Mouse (Mus musculus): Measurements from ENCODE around the gene Elf1.

The Elf1 gene

DNA sequence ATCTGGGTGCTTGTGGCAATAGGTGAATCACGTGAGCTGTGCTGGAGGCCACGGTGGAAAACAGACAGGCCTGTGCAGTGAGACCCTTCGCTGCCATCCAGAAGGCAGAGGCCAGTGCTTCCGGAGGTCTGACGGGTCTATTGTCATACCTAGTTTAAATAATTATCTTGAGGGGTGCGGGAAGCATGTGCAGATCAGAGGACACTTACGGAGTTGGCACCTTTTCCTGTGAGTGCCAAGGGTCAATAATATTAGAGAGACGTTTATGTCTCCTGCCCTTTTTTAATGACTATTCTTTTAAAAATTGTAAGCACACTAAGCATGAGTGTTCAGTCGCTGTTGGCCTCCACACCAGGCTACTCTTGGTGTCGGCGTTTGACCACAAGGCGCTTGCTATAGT, 8.2 kb downstream of the Elf1 start:
- DNase-seq (ENCODE audit: low spot score in 2 of 2), result no peak

DNA sequence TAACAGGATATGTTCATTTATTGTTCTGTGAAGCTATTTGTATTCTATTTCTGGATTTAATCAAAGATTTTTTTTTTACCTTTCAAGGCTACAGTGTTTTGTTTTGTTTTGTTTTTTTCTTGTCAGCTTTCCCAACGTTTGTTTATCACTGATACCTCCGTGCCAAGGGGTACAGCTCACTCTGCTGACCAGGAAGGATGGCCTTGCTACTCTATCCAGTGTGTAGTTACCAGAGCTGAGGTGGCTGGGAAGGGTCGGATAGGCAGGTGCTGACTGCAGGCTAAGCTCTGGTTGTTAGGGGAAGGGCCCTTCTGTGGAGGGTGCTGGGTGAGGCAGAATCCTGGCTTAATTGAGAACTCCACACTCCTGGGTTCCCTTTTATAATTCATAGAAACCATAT, 9.3 kb downstream of the Elf1 start:
- DNase-seq (ENCODE audit: low spot score in 2 of 2), result no peak

DNA sequence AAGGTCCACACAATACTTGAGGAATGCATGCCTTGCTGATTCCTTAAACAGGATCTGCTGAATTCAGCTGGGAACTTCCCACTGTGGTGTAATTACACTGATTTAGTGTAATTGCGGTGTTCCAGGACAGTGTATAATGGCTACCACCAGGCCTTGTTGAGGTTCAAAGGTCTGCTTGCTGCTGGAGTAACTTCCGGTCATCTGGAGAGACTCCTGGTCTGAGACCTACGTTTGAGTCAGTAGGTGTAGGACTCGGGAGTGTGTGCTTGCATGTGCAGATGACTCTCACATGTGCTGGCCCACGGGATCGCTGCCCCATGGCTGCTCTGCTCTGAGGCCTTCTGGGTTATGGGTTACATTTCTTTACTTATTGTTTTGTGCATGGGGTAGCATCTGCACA, 13.4 kb downstream of the Elf1 start:
- no peak for DNase-seq (ENCODE audit: low spot score in 2 of 2)

DNA sequence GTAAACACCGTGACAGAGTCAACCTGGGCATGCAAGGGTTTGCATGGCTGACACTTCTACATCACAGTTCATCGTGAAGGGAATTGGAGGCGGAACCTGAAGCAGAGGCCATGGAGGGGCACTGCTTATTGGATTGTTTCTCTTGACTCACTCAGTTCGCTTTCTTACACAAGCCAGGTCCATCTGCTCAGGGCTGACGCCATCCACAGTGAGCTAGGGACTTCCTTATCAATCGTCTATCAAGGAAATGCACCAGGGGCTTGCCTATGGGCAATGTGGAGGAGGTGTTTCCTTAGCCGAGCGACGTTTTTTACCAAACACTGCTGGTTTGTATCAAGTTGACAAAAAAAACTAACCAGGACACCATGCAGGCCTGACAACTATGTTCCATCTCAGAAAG, 18.3 kb downstream of the Elf1 start:
- no peak for DNase-seq (ENCODE audit: low spot score in 2 of 2)

DNA sequence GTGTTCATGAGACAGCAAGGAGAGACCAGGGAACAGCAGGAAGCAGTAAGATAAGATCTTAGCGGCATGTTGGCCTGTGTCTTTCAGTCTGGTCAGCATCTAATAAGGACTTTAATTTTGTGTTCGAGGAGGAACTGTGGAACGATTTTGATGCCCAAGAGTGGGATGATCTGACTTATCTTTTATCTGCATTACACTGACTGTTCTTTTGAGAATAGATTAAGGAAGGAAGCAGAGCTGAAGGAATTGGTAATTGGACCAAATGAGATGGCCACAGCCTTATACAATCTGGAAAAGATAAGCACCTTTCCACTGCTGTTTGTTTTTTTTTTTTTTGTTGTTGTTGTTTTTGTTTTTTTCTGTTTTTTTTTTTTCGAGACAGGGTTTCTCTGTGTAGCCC, 19.8 kb downstream of the Elf1 start:
- no peak for DNase-seq (ENCODE audit: low spot score in 2 of 2)

DNA sequence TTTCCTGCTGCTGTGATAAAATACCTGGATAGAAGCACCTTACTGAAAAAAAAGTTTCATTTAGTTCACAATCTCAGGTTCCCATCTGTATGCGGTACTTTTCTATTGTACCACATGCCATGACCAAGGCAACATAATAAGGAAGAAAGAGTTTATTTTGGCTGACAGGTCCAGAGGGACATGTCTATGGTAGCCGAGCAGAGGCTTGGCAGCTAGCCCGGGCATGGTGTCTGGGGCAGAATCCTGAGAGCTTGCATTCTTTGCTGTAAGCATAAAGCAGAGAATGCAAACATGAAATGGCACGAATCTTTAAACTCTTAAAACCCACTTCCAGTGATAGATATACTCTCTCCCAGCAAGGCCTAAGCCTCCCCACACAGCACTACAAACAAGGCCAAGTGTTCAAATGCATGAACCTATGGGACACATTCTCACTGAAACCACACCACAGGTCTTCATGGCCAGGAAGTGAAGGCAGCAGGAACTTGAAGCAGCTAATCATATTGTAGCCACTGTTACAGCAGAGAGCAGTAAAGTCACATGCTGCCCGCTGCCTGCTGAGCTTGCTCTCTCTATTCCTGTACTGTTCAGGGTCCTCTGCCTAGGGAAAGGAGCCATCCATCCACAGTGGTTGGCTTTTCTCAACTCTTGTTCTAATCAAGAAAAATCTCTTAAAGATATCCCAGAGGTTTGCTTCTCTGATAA, 22.5 kb downstream of the Elf1 start:
- DNase-seq (ENCODE audit: low spot score in 2 of 2), result no peak

DNA sequence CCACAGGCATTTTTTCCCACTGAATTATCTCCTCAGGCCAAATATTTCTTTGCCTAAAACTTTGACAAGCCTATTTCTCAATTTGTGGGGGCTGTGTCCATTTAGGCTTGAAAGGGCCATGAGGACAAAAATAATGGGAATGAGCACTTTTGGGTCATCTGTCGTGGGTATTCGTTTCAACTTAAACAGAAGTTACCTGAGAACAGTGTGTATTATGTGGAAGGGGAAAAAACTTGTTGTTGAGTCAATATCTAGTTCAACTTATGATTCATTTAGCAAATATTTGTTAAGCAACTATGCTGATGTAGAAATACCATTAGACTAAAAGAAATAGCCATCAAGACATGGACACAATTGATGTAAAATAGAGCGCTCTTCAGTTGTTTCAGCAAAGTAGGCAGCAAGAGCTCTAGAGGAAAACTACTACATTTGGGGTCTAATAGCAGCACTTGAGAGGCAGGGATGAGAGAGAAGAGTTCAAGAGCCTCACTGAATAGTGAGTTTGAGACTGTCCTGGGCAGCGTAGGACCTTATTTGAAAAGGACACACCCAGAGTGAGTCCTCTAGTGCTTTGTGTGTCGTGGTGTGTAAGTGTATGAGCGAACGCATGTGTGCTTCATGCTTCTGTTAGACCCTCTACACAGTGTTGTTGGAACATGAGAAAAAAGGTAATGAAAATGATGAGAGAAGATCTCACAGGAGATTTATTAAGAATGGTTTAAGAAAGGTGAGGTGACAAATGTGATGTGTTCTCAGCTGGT, 23.4 kb downstream of the Elf1 start:
- no peak for DNase-seq (ENCODE audit: low spot score in 2 of 2)

DNA sequence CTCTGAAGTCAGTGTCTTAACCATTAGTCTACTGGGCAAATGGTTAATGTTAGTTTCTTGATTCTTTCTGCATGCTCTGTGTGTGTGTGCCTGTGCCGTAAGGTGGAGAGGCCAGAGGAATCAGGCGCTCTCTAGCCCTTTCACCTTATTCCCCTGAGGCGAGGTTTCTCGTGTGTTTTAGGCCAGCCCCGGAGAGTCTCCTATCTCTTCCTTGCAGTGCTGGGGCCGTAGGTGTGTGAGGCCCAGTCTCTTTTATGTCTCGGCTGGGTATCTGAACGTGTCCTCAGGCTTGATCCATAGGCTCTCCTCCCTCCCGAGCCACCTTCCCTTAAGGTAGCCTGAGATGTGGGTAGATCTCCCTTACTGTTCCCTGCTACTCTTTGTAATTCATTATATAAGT, 25.2 kb downstream of the Elf1 start:
- no peak for DNase-seq (ENCODE audit: low spot score in 2 of 2)

DNA sequence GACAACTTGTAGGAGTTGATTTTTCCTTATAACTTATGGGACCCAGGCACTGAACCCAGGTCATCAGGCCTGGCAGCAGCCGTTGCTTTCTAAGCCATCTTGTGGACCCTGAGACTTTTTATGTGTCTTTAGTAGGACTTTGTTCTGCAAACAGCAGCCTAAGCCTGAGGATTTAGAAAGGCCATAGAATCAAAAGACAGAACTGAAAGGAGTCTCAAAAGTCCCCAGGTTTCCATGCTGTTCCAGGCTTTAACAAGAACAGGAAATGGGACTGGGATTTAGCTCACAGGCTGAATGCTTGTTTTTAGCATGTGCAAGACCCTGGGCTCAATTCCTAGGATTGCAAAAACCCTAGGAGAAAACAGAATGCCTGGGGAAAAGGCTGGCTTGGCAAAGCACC, 26.9 kb downstream of the Elf1 start:
- no peak for DNase-seq (ENCODE audit: low spot score in 2 of 2)

DNA sequence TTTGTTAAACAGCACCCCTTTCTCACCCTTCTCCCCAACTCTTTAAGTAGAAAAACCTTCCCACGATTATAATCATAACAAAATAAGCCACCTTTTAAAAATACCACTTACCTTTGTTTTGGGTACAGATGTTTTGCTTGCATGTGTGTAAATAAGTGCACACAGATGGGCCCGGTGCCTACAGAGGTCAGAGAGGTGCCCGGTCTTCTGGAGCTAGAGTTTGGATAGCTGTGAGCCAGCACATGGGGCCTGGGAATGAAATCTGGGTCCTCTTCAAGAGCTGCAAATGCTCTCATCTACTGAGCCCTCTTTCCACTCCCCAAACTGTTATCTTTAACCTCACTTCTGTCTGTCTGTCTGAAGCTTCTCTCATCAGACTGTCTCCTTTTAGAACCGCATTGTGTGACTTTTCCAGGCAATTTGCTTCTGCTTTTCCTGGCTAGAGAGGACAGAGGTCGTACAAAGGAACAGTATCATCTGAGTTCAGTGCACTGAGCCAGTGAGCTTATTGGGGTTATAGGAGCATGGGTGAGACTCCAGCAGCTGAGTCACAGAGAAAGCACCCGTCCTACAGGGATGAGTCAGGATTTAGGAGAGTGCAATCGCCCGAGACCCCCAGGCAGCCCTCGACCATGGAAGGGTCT, 27.8 kb downstream of the Elf1 start:
- DNase-seq (ENCODE audit: low spot score in 2 of 2), result no peak

DNA sequence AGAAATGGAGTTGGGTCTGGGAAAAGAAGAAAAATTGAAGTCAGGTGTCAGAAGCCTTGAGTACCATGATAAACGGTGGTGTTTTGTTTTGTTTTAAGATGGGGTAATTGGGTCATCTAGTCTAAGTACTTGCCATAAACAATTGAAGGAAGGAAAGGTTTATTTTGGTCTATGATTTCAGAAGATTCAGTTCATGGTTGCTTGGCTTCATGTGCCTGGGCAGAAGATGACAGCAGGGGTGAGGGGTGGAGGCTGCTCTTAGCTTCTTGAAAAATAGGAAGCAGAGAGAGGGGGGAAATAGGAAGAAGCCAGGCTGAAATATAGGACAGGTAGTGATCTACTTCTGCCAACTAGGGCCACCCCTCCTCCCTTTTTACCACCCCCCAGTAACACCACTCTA, 30.5 kb downstream of the Elf1 start:
- DNase-seq (ENCODE audit: low spot score in 2 of 2), result no peak

DNA sequence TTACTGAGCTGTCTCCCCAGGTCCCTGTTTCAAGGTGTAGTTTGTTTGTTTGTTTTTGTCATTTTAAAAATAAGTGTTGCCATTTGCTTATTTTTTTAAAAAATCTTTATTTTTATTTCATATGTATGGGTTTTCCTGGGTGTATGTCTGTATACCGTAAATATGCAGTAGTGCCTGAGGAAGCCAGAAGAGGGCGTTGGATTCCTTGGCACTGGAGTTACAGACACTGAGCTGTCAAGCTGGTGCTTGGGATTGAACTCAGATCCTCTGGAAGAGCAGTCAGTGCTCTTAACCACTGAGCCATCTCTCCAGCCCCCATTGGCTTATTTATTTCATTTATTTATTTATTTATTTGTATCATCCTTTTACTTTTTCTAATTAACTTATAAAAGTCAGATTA, 33.0 kb downstream of the Elf1 start:
- no peak for DNase-seq (ENCODE audit: low spot score in 2 of 2)

DNA sequence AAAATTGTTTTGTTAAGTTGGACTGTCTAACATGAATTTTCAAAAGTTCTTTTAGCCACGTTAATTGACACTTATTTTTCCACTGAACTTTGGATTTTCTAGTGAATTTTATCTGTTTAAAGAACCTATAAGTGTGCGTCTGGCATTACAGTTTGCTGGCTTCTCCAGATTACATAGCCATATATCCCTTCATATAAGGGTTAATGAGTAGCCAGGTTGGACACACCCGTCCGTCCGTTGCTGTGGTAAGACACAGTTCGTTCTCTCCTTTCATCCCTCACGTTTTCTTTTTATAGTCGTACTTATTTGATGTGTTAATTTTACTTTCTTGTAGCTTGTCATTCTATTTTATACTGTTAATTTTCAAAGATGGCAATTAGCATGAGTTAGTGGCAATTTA, 34.1 kb downstream of the Elf1 start:
- DNase-seq (ENCODE audit: low spot score in 2 of 2), result no peak

DNA sequence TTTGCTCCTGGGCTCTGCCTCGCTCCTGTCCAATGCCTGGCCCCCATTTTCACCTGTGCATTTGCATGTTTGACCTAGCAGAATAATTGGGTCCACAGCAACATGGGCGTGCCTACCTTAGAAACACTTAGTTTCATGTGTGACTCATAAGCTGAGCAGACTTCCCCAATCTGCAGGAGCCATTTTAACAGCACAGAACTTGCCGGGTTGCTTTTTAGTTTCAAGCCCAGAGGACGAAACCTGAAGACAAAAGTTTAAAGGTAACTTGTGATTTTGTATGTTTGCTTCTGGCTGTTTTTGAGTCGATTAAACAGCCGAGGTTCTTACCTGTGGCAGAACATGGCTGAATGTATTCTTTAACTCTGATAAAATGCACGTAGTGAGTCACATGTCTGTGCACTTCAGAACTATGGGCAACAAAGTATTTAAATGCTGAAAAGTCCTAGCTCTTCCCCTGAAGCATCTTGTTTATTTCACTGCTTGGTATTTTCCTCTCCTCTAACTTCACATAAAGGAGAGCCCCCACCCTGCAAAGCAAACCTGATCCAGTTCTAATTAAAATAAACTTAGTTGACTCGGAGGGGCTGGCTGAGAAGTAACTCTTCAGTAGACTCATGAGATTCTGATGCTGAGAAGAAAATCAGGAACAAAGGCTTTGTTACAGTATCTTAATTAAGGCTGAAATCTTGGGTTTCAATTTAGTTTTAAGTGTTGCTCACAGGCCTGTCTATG, 34.7 kb downstream of the Elf1 start:
- no peak for DNase-seq (ENCODE audit: low spot score in 2 of 2)

DNA sequence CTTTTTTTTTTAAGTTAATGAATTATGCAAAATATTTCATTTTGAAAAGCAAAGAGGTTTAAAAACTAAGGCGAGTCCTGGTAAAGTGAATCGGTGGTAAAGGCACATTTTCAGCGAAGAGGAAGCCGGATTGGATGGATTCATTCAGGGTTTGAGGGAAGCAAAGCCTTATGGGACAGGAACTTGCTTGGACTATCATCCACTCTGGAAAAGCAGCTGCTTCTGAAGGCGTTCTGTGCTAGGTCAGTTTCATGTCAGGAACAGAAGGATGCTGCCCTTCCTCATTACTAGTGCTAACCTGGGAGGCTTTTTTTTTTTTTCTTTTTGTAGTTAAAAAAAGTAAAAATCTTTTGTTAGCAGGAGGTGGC, 35.2 kb downstream of the Elf1 start:
- no peak for DNase-seq (ENCODE audit: low spot score in 2 of 2)

DNA sequence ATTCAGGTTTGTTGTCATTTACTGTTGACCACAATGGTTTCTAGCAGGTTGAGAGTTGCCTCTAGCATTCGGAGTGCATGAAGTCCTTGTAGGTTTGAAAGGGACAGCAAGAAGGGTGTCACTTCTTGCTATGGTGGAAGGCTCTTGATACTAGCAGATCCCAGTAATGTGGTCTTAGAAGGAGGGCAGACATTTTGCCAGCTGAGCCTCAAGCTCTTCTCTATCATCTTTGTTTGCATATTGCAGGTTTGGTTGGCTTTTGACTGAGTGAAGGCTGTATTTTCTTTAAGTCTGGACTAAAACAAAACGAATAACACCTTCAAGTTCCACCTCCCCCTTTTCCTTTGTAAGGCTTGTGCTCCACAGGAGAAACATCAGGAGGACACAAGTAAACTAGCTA, 35.8 kb downstream of the Elf1 start:
- no peak for DNase-seq (ENCODE audit: low spot score in 2 of 2)

DNA sequence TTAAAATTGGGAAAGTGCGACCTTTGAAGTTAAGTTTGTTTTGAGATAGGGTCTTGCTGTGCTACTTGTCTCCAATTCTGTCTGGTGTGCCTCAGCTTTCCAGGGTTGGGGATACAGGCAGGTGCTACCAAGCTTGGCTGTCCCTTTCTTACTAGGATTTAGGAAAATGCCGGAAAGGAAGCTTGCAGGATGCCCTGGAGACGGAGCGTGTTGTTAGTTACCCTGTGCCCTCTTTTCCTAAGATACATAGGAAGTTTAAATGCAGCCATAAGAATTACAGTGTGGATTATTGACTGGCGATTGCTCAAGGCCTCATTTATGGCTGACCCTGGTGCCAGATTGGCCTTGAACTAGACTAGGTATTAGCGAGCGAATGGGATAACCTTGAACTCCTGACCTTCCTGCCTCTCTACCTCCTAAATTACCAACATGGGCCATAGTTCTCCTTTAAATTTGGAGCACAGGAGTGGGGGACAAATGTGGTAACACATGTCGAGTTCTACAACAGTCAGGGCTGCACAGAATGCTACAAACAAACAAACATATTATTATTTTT, 36.3 kb downstream of the Elf1 start:
- no peak for DNase-seq (ENCODE audit: low spot score in 2 of 2)

DNA sequence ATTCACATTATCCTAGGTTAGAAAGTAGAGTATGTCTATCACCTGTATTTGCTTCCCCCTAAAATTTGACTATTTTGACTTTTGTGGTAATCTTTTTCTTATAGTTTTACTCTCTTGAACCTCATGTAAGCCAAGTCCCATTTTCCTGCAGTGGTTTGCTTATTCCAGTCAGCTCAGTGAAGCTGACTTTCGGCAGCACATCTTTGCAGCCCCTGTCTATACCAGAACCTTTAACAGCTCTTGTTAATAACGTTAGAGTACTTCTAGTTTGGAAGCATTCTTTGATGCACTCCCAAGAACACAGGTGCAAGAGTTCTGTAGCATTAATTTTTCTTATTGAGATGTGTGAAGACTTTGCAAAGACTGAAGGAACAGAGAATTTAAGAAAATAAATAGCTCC, 37.1 kb downstream of the Elf1 start:
- DNase-seq (ENCODE audit: low spot score in 2 of 2), result no peak

DNA sequence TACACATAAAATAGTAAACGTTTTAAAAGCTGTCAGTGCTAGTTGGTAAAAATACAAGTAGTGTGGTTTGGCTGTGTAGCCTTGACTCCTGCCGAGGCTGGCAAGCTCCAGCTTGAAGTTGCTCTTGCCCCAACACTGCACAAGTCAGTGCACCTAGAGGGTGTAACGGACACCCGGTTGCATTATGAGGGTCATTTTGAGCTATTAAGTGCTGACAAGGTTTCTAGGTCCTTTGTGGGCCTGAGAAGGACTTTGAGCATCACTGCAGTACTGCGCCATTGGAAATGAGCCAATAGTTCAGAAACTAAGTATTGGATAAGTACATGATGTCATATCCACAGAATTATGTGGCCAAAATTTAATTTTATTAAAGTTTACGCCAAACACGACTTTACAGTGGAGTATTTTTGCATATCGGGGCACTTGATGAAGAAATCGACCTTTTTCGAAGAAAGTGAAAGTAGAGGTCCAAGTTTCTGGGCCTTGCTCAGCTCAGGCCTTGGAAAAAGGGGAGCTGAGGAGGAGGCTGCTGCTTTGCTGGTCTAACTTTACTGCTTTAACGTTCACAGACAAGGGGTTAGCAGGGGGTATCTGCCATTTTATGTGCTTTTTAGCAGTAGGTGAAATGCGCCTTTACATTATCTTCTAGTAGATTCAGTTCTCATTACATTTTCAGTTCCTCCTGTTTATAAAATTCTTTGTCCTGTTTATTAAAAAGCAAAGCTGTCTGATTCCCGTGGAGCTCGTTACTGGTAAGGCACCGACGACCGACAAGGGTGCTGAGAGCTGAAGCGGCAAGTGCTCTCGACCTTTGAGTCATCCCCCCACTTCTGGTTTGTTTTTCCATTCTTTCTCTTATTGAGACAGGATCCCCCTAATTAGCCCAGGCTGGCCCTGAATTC, 38.0 kb downstream of the Elf1 start:
- DNase-seq (ENCODE audit: low spot score in 2 of 2), result no peak

DNA sequence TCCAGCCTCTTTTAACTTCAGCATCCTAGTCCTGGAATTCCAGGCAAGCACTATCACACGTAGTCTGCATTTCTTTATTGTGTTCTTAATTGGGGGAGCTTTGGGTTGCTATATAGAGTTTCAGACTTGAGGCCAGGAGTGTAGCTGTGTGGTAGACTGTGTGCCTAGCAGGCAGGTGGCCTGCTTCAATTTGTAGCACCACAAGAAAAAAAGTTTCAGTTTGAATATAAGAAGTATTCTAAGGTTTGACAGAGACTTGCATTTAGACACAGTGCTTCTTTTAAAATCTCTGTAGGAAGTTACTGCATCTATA, 38.6 kb downstream of the Elf1 start:
- DNase-seq (ENCODE audit: low spot score in 2 of 2), result no peak

DNA sequence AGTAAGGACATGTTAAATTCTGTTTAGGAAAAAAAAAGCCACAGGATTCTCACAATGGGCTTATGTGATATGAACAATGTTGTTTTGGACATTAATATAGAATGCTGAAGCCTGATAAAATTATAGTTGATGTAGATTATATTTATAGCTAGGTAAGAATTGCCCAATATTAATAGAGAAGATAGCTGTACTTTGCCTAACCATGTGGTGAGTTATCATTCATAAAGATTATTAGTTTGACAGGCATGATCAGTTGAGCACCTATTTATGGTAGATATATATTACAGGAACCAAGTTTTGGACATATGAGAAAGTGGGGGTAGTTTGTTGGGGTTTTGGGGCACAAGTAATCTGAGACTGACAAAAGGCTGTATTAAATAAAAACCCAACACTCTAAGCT, 39.6 kb downstream of the Elf1 start:
- no peak for DNase-seq (ENCODE audit: low spot score in 2 of 2)

All from right cerebral cortex, postnatal 36 days (tissue).